In genomic region chr8:61236506-61237268, GRCm38 (mm10) we compare ENCODE assay signal across 12 mouse cellular contexts. TPM values are rescaled to one million over a fixed set of nuclear protein-coding genes. Genes with fewer than 3 reads are reported as not detected.
DNase-seq lines count a peak whose midpoint lies in the region; ATAC-seq and TF ChIP-seq lines count a peak whose summit lies in the region.
"Had no signal": no experiment of that assay in that cellular context is flagged by ENCODE, and none has a peak within 500 bp of the region (broad histone marks: within the 10 kb centered on the region; RNA-seq: fewer than 3 reads in every experiment).

No protein-coding gene starts in this region.

- H3K27ac ChIP-seq in hindbrain, embryonic 10.5 days = peak overlapping the region; percentile 3; the same call in 1 of the 2 replicates
- no peak overlapping the region for H3K27ac ChIP-seq in hindbrain, embryonic 14.5 days
- peak overlapping the region; percentile 76 for H3K27ac ChIP-seq in intestine, postnatal 0 days (ENCODE audit: low read depth, low read length)
- H3K27ac ChIP-seq: neural tube, embryonic 15.5 days had no signal

- WGBS in hindbrain, embryonic 10.5 days = 74% methylated on average over 9 of the region's 9 CpGs
- 71% methylated on average over 9 of the region's 9 CpGs for WGBS in hindbrain, embryonic 14.5 days
- 33% methylated on average over 9 of the region's 9 CpGs for WGBS in intestine, postnatal 0 days

- H3K4me2 ChIP-seq in hindbrain, embryonic 14.5 days (replicated peaks) = no peak overlapping the region
- peak overlapping the region; percentile 50 for H3K4me2 ChIP-seq in intestine, postnatal 0 days (replicated peaks; ENCODE audit: low read depth)
- H3K4me2 ChIP-seq: neural tube, embryonic 15.5 days had no signal

- no peak overlapping the region for H3K4me3 ChIP-seq in hindbrain, embryonic 10.5 days
- H3K4me3 ChIP-seq in hindbrain, embryonic 14.5 days (replicated peaks; ENCODE audit: low read length) = no peak overlapping the region
- H3K4me3 ChIP-seq in intestine, postnatal 0 days (ENCODE audit: low read depth, low read length) = no peak overlapping the region
- H3K4me3 ChIP-seq: neural tube, embryonic 15.5 days had no signal

- DNase-seq in hindbrain, embryonic 10.5 days (ENCODE audit: low spot score) = no peak
- no peak for DNase-seq in hindbrain, embryonic 14.5 days (ENCODE audit: low spot score)
- peak; percentile 26 for DNase-seq in 416B (ENCODE audit: low read depth)
- DNase-seq in brain, adult 2 months (ENCODE audit: low read depth, low spot score) = peak; percentile 69
- no peak for DNase-seq in gastrocnemius, adult 8-10 months (ENCODE audit: low spot score in 2 of 2)
- no peak for DNase-seq in cerebellum, adult 18-20 months
- DNase-seq: cerebellum, postnatal 10 days; kidney, postnatal 4 days; lung, adult 2 months; midbrain, embryonic 14.5 days had no signal

- H3K4me1 ChIP-seq in hindbrain, embryonic 10.5 days (replicated peaks) = peaks cover 43% of the 10 kb centered on the region
- H3K4me1 ChIP-seq in hindbrain, embryonic 14.5 days (replicated peaks; ENCODE audit: control insufficient read depth, insufficient read depth, low read length) = peaks cover 16% of the 10 kb centered on the region; the same call in 1 of the 2 replicates
- H3K4me1 ChIP-seq in intestine, postnatal 0 days (replicated peaks; ENCODE audit: control insufficient read depth, insufficient read depth, low read length) = no peaks in the 10 kb centered on the region

- H3K9me3 ChIP-seq in hindbrain, embryonic 10.5 days = 0 out of 2 replicates have a peak, but pooled peaks cover 3% of the 10 kb centered on the region
- no peaks in the 10 kb centered on the region for H3K9me3 ChIP-seq in hindbrain, embryonic 14.5 days (ENCODE audit: control insufficient read depth, low read length)
- H3K9me3 ChIP-seq in intestine, postnatal 0 days (ENCODE audit: control insufficient read depth) = no peaks in the 10 kb centered on the region
- H3K9me3 ChIP-seq: neural tube, embryonic 15.5 days had no signal

- H3K27me3 ChIP-seq in hindbrain, embryonic 10.5 days (ENCODE audit: insufficient read depth, poor library complexity, severe bottlenecking) = no peaks in the 10 kb centered on the region
- no peaks in the 10 kb centered on the region for H3K27me3 ChIP-seq in hindbrain, embryonic 14.5 days (ENCODE audit: control insufficient read depth, insufficient read depth, low read length)
- no peaks in the 10 kb centered on the region for H3K27me3 ChIP-seq in intestine, postnatal 0 days (replicated peaks; ENCODE audit: control insufficient read depth, insufficient read depth, low read length)
- H3K27me3 ChIP-seq: neural tube, embryonic 15.5 days had no signal

- ATAC-seq in hindbrain, embryonic 14.5 days (ENCODE audit: low FRiP score) = no peak
- peak; percentile 87 for ATAC-seq in intestine, postnatal 0 days

- H3K36me3 ChIP-seq in hindbrain, embryonic 10.5 days = peaks cover 40% of the 10 kb centered on the region
- no peaks in the 10 kb centered on the region for H3K36me3 ChIP-seq in hindbrain, embryonic 14.5 days (replicated peaks; ENCODE audit: control insufficient read depth, insufficient read depth)
- no peaks in the 10 kb centered on the region for H3K36me3 ChIP-seq in intestine, postnatal 0 days (ENCODE audit: control insufficient read depth, insufficient read depth)
- H3K36me3 ChIP-seq: neural tube, embryonic 15.5 days had no signal

- H3K9ac ChIP-seq in hindbrain, embryonic 14.5 days = no peak overlapping the region
- no peak overlapping the region for H3K9ac ChIP-seq in intestine, postnatal 0 days (ENCODE audit: low read depth, low read length)
- H3K9ac ChIP-seq: neural tube, embryonic 15.5 days had no signal

- no peak for TF ChIP-seq CTCF in intestine, postnatal 0 days (IDR thresholded peaks at IDR 0.05; ENCODE audit: low read depth)

RNA-seq across cellular contexts. Expression of gene Sh3rf1, which starts 13.0 kb away (rescaled TPM):
- polyA plus RNA-seq in hindbrain, embryonic 10.5 days (2016; fragmentation: Nextera tagmentation; extraction: Ambion mirVana) = 17.2 and 20.3 TPM in 2 replicates
- 28.8 and 32.2 TPM in 2 replicates for polyA plus RNA-seq in hindbrain, embryonic 14.5 days (2014; fragmentation: Nextera tagmentation; extraction: Ambion mirVana)
- polyA plus RNA-seq in intestine, postnatal 0 days (2015; fragmentation: Nextera tagmentation; extraction: Ambion mirVana) = 7.9 and 8.3 TPM in 2 replicates
- 1 to 10 TPM; 1.3 to 1.8 (median 1.4) TPM for total RNA-seq in gastrocnemius, adult 8-10 months (2022)

Comparison
In these comparisons a context has a peak if more than half of its experiments do, and no peak if none do; other contexts are left out.
1. DNase-seq: peak in 416B (single experiment) and brain, adult 2 months (single experiment); none in hindbrain, embryonic 10.5 days (single experiment), hindbrain, embryonic 14.5 days (single experiment), gastrocnemius, adult 8-10 months (0 of 2) and cerebellum, adult 18-20 months (0 of 2).